Mouse (Mus musculus) lung, postnatal 0 days (tissue): ENCODE results near the gene Moap1.

ENCODE experiments used
- CTCF ChIP-seq: IDR thresholded peaks from 2 replicates; pipeline ENCODE4 v1.5.1; 2016; ENCODE audit warnings: antibody characterized with exemption, mild to moderate bottlenecking
- EP300 ChIP-seq: IDR thresholded peaks from 2 replicates; pipeline ENCODE4 v1.6.1; 2016; ENCODE audit warnings: antibody characterized with exemption, mild to moderate bottlenecking, control low read depth

- no peak for TF ChIP-seq EP300
- TF ChIP-seq CTCF: no peak
Observed at GRCm38 (mm10) chr12:102714654-102715395, 28.6 kb downstream of the Moap1 start.
